Mouse (Mus musculus): ENCODE results near the gene Ubxn7. TPM values are rescaled to one million over a fixed set of nuclear protein-coding genes. Genes with fewer than 3 reads are reported as not detected.
A peak's percentile ranks its signal among the peaks of the same experiment; 100 is the strongest.
"Not testable (repeated sequence)": the region's sequence is repeated elsewhere in the genome, so short reads cannot be mapped to it uniquely, and the experiment has no call there.

The Ubxn7 gene
- polyA plus RNA-seq (2016; fragmentation: Nextera tagmentation; extraction: Ambion mirVana), result 26.4 and 26.8 TPM in 2 replicates

- peak within 1 kb of the TSS; percentile 100 for H3K4me3 ChIP-seq
- under 1% methylated on average over 52 of the region's 52 CpGs for WGBS
Observed at GRCm38 (mm10) chr16:32332040-32332555, at the start of gene Ubxn7. Gene Ubxn7 (plus strand): TSS chr16:32332257.

GRCm38 (mm10) chr16:32282608-32283007 lies 49.4 kb upstream of the Ubxn7 start:
- H3K27me3 ChIP-seq (ENCODE audit: low read depth, poor library complexity, severe bottlenecking), result no peaks in the 10 kb centered on the region
- H3K9me3 ChIP-seq (replicated peaks), result no peaks in the 10 kb centered on the region; the same call in 1 of the 2 replicates
- H3K27ac ChIP-seq, result no peak overlapping the region
- H3K36me3 ChIP-seq, result peaks cover 85% of the 10 kb centered on the region
- no peak for DNase-seq (ENCODE audit: low spot score)
- H3K4me3 ChIP-seq, result no peak overlapping the region
- peaks cover 16% of the 10 kb centered on the region for H3K4me1 ChIP-seq

More at GRCm38 (mm10) chr16:32332040-32332555, at the start of gene Ubxn7:
- H3K4me1 ChIP-seq, result peaks cover 16% of the 10 kb centered on the region
- no peaks in the 10 kb centered on the region for H3K36me3 ChIP-seq
- peak within 1 kb of the TSS; percentile 99 for H3K27ac ChIP-seq
- no peaks in the 10 kb centered on the region for H3K9me3 ChIP-seq (replicated peaks)
- H3K27me3 ChIP-seq (ENCODE audit: low read depth, poor library complexity, severe bottlenecking), result no peaks in the 10 kb centered on the region
- DNase-seq (ENCODE audit: low spot score), result peak; percentile 99

DNA sequence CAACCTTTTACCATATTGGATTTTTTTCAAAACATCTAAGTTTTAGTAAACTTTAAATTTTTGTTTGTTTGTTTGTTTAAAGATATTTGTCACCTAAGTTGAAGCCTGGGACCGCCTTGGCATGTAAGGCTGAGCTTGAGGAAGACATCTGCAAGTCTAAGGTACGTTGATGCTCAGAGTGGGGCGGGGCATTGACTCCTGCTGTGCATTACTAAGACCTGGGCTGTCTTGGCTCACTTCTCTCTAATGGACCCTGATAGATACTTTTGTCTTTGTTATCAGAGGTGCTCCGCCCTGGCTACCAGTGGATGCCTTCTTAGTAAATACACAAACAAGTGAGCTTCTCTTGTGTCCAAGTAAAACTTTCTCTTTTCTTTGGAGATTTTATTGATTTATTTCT lies 40.2 kb upstream of the Ubxn7 start:
- Histone ChIP-seq H3K27me3 (ENCODE audit: low read depth, poor library complexity, severe bottlenecking) (no peaks in the 10 kb centered on the region), H3K36me3 (peaks cover 64% of the 10 kb centered on the region), H3K9me3 (replicated peaks) (no peaks in the 10 kb centered on the region), H3K4me3 (no peak overlapping the region), H3K4me1 (no peaks in the 10 kb centered on the region), H3K27ac (no peak overlapping the region)
- WGBS, result 95% methylated on average over 4 of the region's 4 CpGs
- no peak for DNase-seq (ENCODE audit: low spot score)

DNA sequence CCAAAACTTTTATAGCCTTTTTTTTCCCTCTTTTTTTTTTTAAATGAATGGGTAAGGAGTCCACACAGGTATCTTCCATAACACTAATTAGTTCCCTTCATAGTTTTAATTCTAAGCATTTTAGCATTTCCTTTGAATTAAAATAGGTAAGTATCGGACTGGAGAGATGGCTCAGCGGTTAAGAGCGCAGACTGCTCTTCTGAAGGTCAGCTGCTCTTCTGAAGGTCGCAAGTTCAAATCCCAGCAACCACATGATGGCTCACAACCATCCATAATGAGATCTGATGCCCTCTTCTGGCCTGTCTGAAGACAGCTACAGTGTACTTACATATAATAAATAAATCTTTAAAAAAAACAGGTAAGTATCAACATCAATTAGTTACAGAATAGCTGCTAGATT lies 32.4 kb upstream of the Ubxn7 start:
- peaks cover 62% of the 10 kb centered on the region for H3K36me3 ChIP-seq
- not testable (repeated sequence) for DNase-seq (ENCODE audit: low spot score); H3K9me3 ChIP-seq (replicated peaks); H3K4me1 ChIP-seq; H3K27me3 ChIP-seq (ENCODE audit: low read depth, poor library complexity, severe bottlenecking); H3K4me3 ChIP-seq; H3K27ac ChIP-seq
- 95% methylated on average over 4 of the region's 4 CpGs for whole genome bisulfite sequencing

- Histone ChIP-seq H3K27ac (no peak overlapping the region), H3K36me3 (peaks cover 37% of the 10 kb centered on the region), H3K4me3 (no peak overlapping the region), H3K27me3 (ENCODE audit: low read depth, poor library complexity, severe bottlenecking) (no peaks in the 10 kb centered on the region), H3K9me3 (replicated peaks) (no peaks in the 10 kb centered on the region), H3K4me1 (no peaks in the 10 kb centered on the region)
- DNase-seq (ENCODE audit: low spot score), result no peak
- WGBS, result 67% methylated on average over 1 of the region's 1 CpGs
Observed at GRCm38 (mm10) chr16:32303046-32303445, 29.0 kb upstream of the Ubxn7 start.

DNA sequence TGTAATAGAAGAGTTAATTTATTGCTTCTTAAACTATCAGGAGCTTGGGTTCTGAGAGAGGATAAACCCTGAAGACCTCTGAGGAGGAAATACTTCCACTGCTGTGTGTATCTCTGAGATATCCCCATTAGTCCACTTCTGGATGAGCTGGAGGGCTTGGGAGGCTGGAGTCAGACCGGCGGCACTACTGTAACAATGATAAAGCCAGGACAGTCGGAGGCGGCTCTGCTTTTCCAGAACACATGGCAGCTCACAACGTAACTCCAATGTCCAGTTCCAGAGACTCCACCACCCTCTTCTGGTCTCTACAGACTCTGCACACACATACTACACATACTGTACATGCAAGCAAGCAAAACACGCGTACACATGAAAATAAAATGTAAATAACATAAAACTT lies 28.2 kb upstream of the Ubxn7 start:
- H3K27me3 ChIP-seq (ENCODE audit: low read depth, poor library complexity, severe bottlenecking), result no peaks in the 10 kb centered on the region
- no peaks in the 10 kb centered on the region for H3K4me1 ChIP-seq
- H3K4me3 ChIP-seq, result no peak overlapping the region
- no peaks in the 10 kb centered on the region for H3K9me3 ChIP-seq (replicated peaks)
- 97% methylated on average over 7 of the region's 7 CpGs for WGBS
- no peak overlapping the region for H3K27ac ChIP-seq
- DNase-seq (ENCODE audit: low spot score), result no peak
- H3K36me3 ChIP-seq, result peaks cover 28% of the 10 kb centered on the region

GRCm38 (mm10) chr16:32311970-32312369 lies 20.1 kb upstream of the Ubxn7 start:
- DNase-seq (ENCODE audit: low spot score), result no peak
- Histone ChIP-seq H3K4me3 (no peak overlapping the region), H3K36me3 (no peaks in the 10 kb centered on the region), H3K9me3 (replicated peaks) (no peaks in the 10 kb centered on the region), H3K4me1 (peaks cover 42% of the 10 kb centered on the region), H3K27ac (no peak overlapping the region), H3K27me3 (ENCODE audit: low read depth, poor library complexity, severe bottlenecking) (no peaks in the 10 kb centered on the region)
- WGBS, result 76% methylated on average over 4 of the region's 4 CpGs

DNA sequence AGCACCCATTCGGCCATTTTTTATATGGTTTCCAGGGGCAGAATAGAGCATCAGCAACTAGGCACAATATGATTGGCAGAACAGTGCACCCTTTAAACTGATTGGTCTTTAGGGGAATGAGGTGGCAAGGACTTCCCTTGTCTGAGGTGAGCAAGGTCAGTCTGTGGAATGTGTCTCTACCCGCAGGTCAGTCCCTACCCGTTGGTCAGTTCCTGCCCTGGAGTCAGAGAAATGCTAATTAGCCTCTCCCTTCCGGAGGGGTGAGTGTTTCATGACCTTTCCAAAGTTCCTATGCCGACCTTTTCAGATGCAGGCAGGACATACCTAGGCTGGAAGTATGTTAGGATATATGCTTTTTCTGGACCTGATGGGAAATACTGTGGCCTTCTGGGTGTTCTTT lies 19.7 kb upstream of the Ubxn7 start:
- no peaks in the 10 kb centered on the region for H3K9me3 ChIP-seq (replicated peaks)
- WGBS, result 28% methylated on average over 5 of the region's 5 CpGs
- no peaks in the 10 kb centered on the region for H3K36me3 ChIP-seq
- H3K27ac ChIP-seq, result no peak overlapping the region
- no peaks in the 10 kb centered on the region for H3K27me3 ChIP-seq (ENCODE audit: low read depth, poor library complexity, severe bottlenecking)
- DNase-seq (ENCODE audit: low spot score), result no peak
- H3K4me1 ChIP-seq, result peaks cover 43% of the 10 kb centered on the region
- no peak overlapping the region for H3K4me3 ChIP-seq

- no peaks in the 10 kb centered on the region for H3K36me3 ChIP-seq
- WGBS, result 64% methylated on average over 4 of the region's 4 CpGs
- H3K4me3 ChIP-seq, result no peak overlapping the region
- no peaks in the 10 kb centered on the region for H3K9me3 ChIP-seq (replicated peaks)
- H3K4me1 ChIP-seq, result peaks cover 43% of the 10 kb centered on the region
- no peak for DNase-seq (ENCODE audit: low spot score)
- no peaks in the 10 kb centered on the region for H3K27me3 ChIP-seq (ENCODE audit: low read depth, poor library complexity, severe bottlenecking)
- H3K27ac ChIP-seq, result no peak overlapping the region
Observed at GRCm38 (mm10) chr16:32312859-32313258, 19.2 kb upstream of the Ubxn7 start.

DNA sequence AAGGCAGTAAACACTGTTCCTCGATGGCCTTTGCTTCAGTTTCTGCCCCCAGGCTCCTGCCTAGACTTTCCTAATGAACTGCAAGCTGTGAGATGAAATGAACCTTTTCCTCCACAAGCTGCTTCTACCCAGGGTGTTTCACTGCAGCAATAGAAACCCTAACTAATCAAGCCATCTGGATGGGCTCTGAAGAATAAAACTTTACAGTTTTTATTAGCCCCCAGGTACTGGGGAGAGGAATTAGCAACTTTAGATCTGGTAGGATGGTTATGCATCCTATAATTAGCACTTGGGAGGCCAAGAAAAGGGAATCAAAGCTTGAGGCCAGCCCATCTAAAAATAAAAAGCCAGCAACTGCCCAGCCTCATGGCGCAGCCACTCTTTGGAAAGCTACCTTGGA lies 15.5 kb upstream of the Ubxn7 start:
- 62% methylated on average over 2 of the region's 2 CpGs for WGBS
- no peak for DNase-seq (ENCODE audit: low spot score)
- no peaks in the 10 kb centered on the region for H3K27me3 ChIP-seq (ENCODE audit: low read depth, poor library complexity, severe bottlenecking)
- no peak overlapping the region for H3K27ac ChIP-seq
- H3K4me1 ChIP-seq, result peaks cover 43% of the 10 kb centered on the region
- H3K4me3 ChIP-seq, result no peak overlapping the region
- H3K9me3 ChIP-seq (replicated peaks), result no peaks in the 10 kb centered on the region
- H3K36me3 ChIP-seq, result no peaks in the 10 kb centered on the region

- Histone ChIP-seq H3K27me3 (ENCODE audit: low read depth, poor library complexity, severe bottlenecking) (no peaks in the 10 kb centered on the region), H3K36me3 (no peaks in the 10 kb centered on the region), H3K4me3 (no peak overlapping the region), H3K27ac (no peak overlapping the region), H3K4me1 (0 out of 2 replicates have a peak, but pooled peaks cover 7% of the 10 kb centered on the region), H3K9me3 (replicated peaks) (no peaks in the 10 kb centered on the region)
- 36% methylated on average over 7 of the region's 7 CpGs for WGBS
- no peak for DNase-seq (ENCODE audit: low spot score)
Observed at GRCm38 (mm10) chr16:32323953-32324352, 8.1 kb upstream of the Ubxn7 start.

DNA sequence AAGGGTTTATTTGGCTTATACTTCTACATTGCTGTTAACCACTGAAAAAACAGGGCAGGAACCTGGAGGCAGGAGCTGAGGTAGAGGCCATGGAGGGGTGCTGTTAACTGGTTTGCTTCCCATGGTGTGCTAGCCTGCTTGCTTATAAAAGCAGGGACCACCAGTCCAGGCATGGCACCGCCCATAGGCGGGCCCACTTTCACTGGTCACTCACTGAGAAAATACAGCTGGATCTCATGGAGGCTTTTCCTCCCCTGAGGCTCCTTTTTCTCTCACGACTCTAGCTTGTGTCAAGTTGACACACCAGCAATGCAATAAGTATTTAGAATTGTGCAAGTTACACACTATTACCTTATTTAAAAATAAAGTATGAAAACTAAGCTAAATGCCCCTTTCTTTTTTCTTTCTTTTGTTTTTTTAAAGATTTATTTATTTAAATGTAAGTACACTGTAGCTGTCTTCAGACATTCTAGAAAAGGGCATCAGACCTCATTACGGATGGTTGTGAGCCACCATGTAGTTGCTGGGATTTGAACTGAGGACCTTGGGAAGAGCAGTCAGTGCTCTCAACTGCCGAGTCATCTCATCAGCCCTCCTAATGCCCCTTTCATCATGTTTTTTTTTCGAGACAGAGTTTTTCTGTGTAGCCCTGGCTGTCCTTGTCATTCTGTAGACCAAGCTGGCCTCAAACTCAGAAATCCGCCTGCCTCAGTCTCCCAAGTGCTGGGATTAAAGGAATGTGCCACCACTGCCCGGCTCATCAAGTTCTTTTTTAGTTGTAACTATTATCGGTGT lies 984 bp upstream of the Ubxn7 start:
- DNase-seq (ENCODE audit: low spot score), result peak; percentile 38
- Histone ChIP-seq H3K36me3 (no peaks in the 10 kb centered on the region), H3K4me1 (peaks cover 16% of the 10 kb centered on the region), H3K27ac (peak overlapping the region; percentile 99; the same call in 1 of the 2 replicates), H3K9me3 (replicated peaks) (no peaks in the 10 kb centered on the region), H3K27me3 (ENCODE audit: low read depth, poor library complexity, severe bottlenecking) (no peaks in the 10 kb centered on the region), H3K4me3 (peak overlapping the region; percentile 100)
- 60% methylated on average over 9 of the region's 9 CpGs for WGBS

- DNase-seq (ENCODE audit: low spot score), result peak; percentile 80
- Histone ChIP-seq H3K4me3 (peak overlapping the region; percentile 100), H3K27me3 (ENCODE audit: low read depth, poor library complexity, severe bottlenecking) (no peaks in the 10 kb centered on the region), H3K4me1 (peaks cover 16% of the 10 kb centered on the region), H3K36me3 (no peaks in the 10 kb centered on the region), H3K9me3 (replicated peaks) (no peaks in the 10 kb centered on the region), H3K27ac (peak overlapping the region; percentile 99)
- under 1% methylated on average over 54 of the region's 54 CpGs for WGBS
Observed at GRCm38 (mm10) chr16:32332556-32333511, 777 bp downstream of the Ubxn7 start.

Measured in limb, embryonic 10.5 days (tissue).